Comparison of ENCODE assay signal across 8 mouse cellular contexts in the genomic region with DNA sequence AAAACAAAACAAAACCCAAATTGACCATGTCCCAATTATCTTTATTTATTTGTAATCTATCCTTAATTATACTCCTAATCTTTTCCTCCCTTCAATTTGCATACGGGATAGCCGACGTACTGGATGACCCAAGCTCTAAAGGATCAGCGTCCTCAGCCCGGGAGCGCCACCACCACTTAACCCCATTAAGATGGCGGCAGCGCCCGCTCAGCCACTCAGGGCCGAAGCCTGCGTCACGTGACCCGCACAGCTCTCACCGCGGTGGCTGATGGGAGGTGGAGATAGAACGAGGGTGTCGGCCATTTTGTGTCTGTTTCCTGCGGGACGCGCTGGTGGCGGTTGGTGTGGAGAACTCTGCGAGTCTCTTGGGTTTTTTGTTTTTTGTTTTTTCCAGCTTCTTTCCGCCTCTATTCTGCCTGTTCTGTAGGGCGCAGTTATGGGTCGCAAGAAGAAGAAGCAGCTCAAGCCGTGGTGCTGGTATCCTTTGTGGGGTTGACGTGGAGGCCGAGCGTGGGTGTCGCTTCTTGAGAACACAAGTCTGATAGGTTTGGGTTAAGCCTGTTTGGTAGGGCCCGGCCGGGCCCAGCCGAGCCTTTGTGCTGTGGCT. TPM values are rescaled to one million over a fixed set of nuclear protein-coding genes. Genes with fewer than 3 reads are reported as not detected.
DNase-seq lines count a peak whose midpoint lies in the region; ATAC-seq and TF ChIP-seq lines count a peak whose summit lies in the region.

Gene Zfp207 (plus strand): TSS at position 261 of the 607 bp plus-strand sequence.

- DNase-seq in CD8-positive naive resting alpha-beta T cell, adult 2 months (ENCODE audit: low read depth in 2 of 2, low spot score in 2 of 2), result peak; percentile 94 to 96
- DNase-seq in c-Kit-positive CD71-negative TER-119-negative erythroid progenitor cells, embryonic 14.5 days (ENCODE audit: low read depth), result peak; percentile 97
- peak; percentile 98 for DNase-seq in forebrain, embryonic 10.5 days (ENCODE audit: extremely low spot score, low spot score)
- DNase-seq in kidney, postnatal 25 days, result peak; percentile 99 to 100
- peak; percentile 94 to 97 (median 95) for DNase-seq in liver, embryonic 14.5 days (ENCODE audit: low read depth in 3 of 3, low spot score in 3 of 3)
- peak; percentile 97 for DNase-seq in neural tube, embryonic 11.5 days (ENCODE audit: low spot score)
- DNase-seq in stomach, postnatal 0 days (ENCODE audit: low spot score), result peak; percentile 97

- peaks cover 37% of the 10 kb centered on the region for H3K4me1 ChIP-seq in forebrain, embryonic 10.5 days
- peaks cover 31% of the 10 kb centered on the region for H3K4me1 ChIP-seq in heart, embryonic 15.5 days (replicated peaks)
- peaks cover 14 to 18% of the 10 kb centered on the region in 2 experiments for H3K4me1 ChIP-seq in liver, embryonic 14.5 days (replicated peaks; ENCODE audit: control insufficient read depth in 2 of 2, insufficient read depth in 2 of 2, low read length in 1 of 2)
- peaks cover 17% of the 10 kb centered on the region for H3K4me1 ChIP-seq in neural tube, embryonic 11.5 days (ENCODE audit: control insufficient read depth, insufficient read depth, low read length)
- peaks cover 2% of the 10 kb centered on the region; the same call in 1 of the 2 replicates for H3K4me1 ChIP-seq in stomach, postnatal 0 days (replicated peaks; ENCODE audit: control insufficient read depth, insufficient read depth)

- TF ChIP-seq EP300 in liver, embryonic 14.5 days (IDR thresholded peaks at IDR 0.05; ENCODE audit: low read depth), result no peak; the same call in 1 of the 2 replicates
- peak; percentile 9 for TF ChIP-seq EP300 in stomach, postnatal 0 days (optimal IDR thresholded peaks at IDR 0.05)

- H3K9ac ChIP-seq in heart, embryonic 15.5 days, result peak within 1 kb of the TSS; percentile 93
- H3K9ac ChIP-seq in liver, embryonic 14.5 days (replicated peaks), result peak within 1 kb of the TSS; percentile 95
- peak within 1 kb of the TSS; percentile 99 for H3K9ac ChIP-seq in neural tube, embryonic 11.5 days (ENCODE audit: low read length)
- H3K9ac ChIP-seq in stomach, postnatal 0 days (ENCODE audit: low read length), result peak within 1 kb of the TSS; percentile 99

- no peaks in the 10 kb centered on the region for H3K27me3 ChIP-seq in forebrain, embryonic 10.5 days (ENCODE audit: poor library complexity, severe bottlenecking)
- H3K27me3 ChIP-seq in heart, embryonic 15.5 days, result no peaks in the 10 kb centered on the region
- no peaks in the 10 kb centered on the region for H3K27me3 ChIP-seq in liver, embryonic 14.5 days (ENCODE audit: control insufficient read depth, insufficient read depth, low read length)
- H3K27me3 ChIP-seq in neural tube, embryonic 11.5 days (ENCODE audit: control insufficient read depth, insufficient read depth, low read length), result no peaks in the 10 kb centered on the region
- H3K27me3 ChIP-seq in stomach, postnatal 0 days (ENCODE audit: control insufficient read depth, insufficient read depth, low read length), result no peaks in the 10 kb centered on the region

- TF ChIP-seq CTCF in liver, embryonic 14.5 days (IDR thresholded peaks at IDR 0.05; ENCODE audit: low read depth), result no peak
- peak; percentile 8; the same call in 1 of the 2 replicates for TF ChIP-seq CTCF in stomach, postnatal 0 days (IDR thresholded peaks at IDR 0.05; ENCODE audit: low read depth)

- ATAC-seq in heart, embryonic 15.5 days (replicated peaks; ENCODE audit: insufficient number of reproducible peaks, insufficient read depth, low FRiP score, low read depth), result peak; percentile 92
- ATAC-seq in liver, embryonic 14.5 days (ENCODE audit: insufficient read depth), result peak; percentile 89
- peak; percentile 94 for ATAC-seq in neural tube, embryonic 11.5 days (ENCODE audit: insufficient read depth, low FRiP score, low TSS enrichment)
- peak; percentile 97 for ATAC-seq in stomach, postnatal 0 days (ENCODE audit: low FRiP score, low TSS enrichment)

- peaks cover 36% of the 10 kb centered on the region for H3K36me3 ChIP-seq in forebrain, embryonic 10.5 days (replicated peaks)
- peaks cover 18% of the 10 kb centered on the region for H3K36me3 ChIP-seq in heart, embryonic 15.5 days
- peaks cover 34% of the 10 kb centered on the region for H3K36me3 ChIP-seq in liver, embryonic 14.5 days (replicated peaks; ENCODE audit: control insufficient read depth, insufficient read depth, low read depth)
- no peaks in the 10 kb centered on the region; the same call in none of the 2 replicates for H3K36me3 ChIP-seq in neural tube, embryonic 11.5 days (ENCODE audit: control insufficient read depth, insufficient read depth, low read length)
- no peaks in the 10 kb centered on the region for H3K36me3 ChIP-seq in stomach, postnatal 0 days (ENCODE audit: control insufficient read depth, insufficient read depth, low read length)

- peak within 1 kb of the TSS; percentile 92 for H3K4me3 ChIP-seq in forebrain, embryonic 10.5 days
- H3K4me3 ChIP-seq in heart, embryonic 15.5 days, result peak within 1 kb of the TSS; percentile 78
- peak within 1 kb of the TSS; percentile 95 to 99 for H3K4me3 ChIP-seq in liver, embryonic 14.5 days (ENCODE audit: insufficient read depth in 1 of 2, low read depth in 2 of 2, low read length in 2 of 2)
- peak within 1 kb of the TSS; percentile 97 for H3K4me3 ChIP-seq in neural tube, embryonic 11.5 days (ENCODE audit: low read depth, low read length)
- peak within 1 kb of the TSS; percentile 97 for H3K4me3 ChIP-seq in stomach, postnatal 0 days (ENCODE audit: low read depth, low read length)

- H3K27ac ChIP-seq in forebrain, embryonic 10.5 days, result peak within 1 kb of the TSS; percentile 98
- H3K27ac ChIP-seq in heart, embryonic 15.5 days, result peak within 1 kb of the TSS; percentile 91
- peak within 1 kb of the TSS; percentile 96 for H3K27ac ChIP-seq in liver, embryonic 14.5 days
- H3K27ac ChIP-seq in neural tube, embryonic 11.5 days (ENCODE audit: low read depth, low read length), result peak within 1 kb of the TSS; percentile 85
- H3K27ac ChIP-seq in stomach, postnatal 0 days (replicated peaks), result peak within 1 kb of the TSS; percentile 97

- no peaks in the 10 kb centered on the region for H3K9me3 ChIP-seq in forebrain, embryonic 10.5 days
- H3K9me3 ChIP-seq in heart, embryonic 15.5 days (replicated peaks), result no peaks in the 10 kb centered on the region
- no peaks in the 10 kb centered on the region for H3K9me3 ChIP-seq in liver, embryonic 14.5 days (ENCODE audit: control insufficient read depth, low read length)
- no peaks in the 10 kb centered on the region for H3K9me3 ChIP-seq in neural tube, embryonic 11.5 days (ENCODE audit: control insufficient read depth, low read length)
- H3K9me3 ChIP-seq in stomach, postnatal 0 days (ENCODE audit: control insufficient read depth, low read length), result no peaks in the 10 kb centered on the region

- peak within 1 kb of the TSS; percentile 75 for H3K4me2 ChIP-seq in heart, embryonic 15.5 days
- H3K4me2 ChIP-seq in liver, embryonic 14.5 days (ENCODE audit: low read depth), result peak within 1 kb of the TSS; percentile 90
- peak within 1 kb of the TSS; percentile 81 for H3K4me2 ChIP-seq in neural tube, embryonic 11.5 days (ENCODE audit: low read depth)
- peak within 1 kb of the TSS; percentile 67 for H3K4me2 ChIP-seq in stomach, postnatal 0 days (replicated peaks; ENCODE audit: low read depth)

- WGBS in forebrain, embryonic 10.5 days, result under 1% methylated on average over 33 of the region's 33 CpGs
- under 1% methylated on average over 33 of the region's 33 CpGs for WGBS in heart, embryonic 15.5 days
- under 1% methylated on average over 33 of the region's 33 CpGs for WGBS in liver, embryonic 14.5 days (ENCODE audit: insufficient replicate concordance)
- WGBS in neural tube, embryonic 11.5 days, result under 1% methylated on average over 33 of the region's 33 CpGs
- under 1% methylated on average over 33 of the region's 33 CpGs for WGBS in stomach, postnatal 0 days

RNA-seq across cellular contexts. Expression of gene Zfp207, which starts in this region (rescaled TPM):
- 301 and 320 TPM in 2 replicates for polyA plus RNA-seq in forebrain, embryonic 10.5 days (2016; fragmentation: Nextera tagmentation; extraction: Ambion mirVana)
- 127 and 139 TPM in 2 replicates for polyA plus RNA-seq in heart, embryonic 15.5 days (2015; fragmentation: Nextera tagmentation; extraction: Ambion mirVana)
- polyA plus RNA-seq in liver, embryonic 14.5 days (2012; rRNA removed), result 65.7 and 79.3 TPM in 2 replicates
- 106 and 109 TPM in 2 replicates for polyA plus RNA-seq in liver, embryonic 14.5 days (2014; fragmentation: Nextera tagmentation; extraction: Ambion mirVana)
- 307 and 321 TPM in 2 replicates for polyA plus RNA-seq in neural tube, embryonic 11.5 days (2014; fragmentation: Nextera tagmentation; extraction: Ambion mirVana)
- 110 and 115 TPM in 2 replicates for polyA plus RNA-seq in stomach, postnatal 0 days (2015; fragmentation: Nextera tagmentation; extraction: Ambion mirVana)

Comparison
In these comparisons a context has a peak if more than half of its experiments do, and no peak if none do; other contexts are left out.
1. Peak in every context shown above with its lines: DNase-seq, ATAC-seq, H3K4me3 ChIP-seq and H3K27ac ChIP-seq.